Mouse (Mus musculus): ENCODE measurements around the gene Tmco5. TPM values are rescaled to one million over a fixed set of nuclear protein-coding genes. Genes with fewer than 3 reads are reported as not detected.
"Not testable (repeated sequence)": the region's sequence is repeated elsewhere in the genome, so short reads cannot be mapped to it uniquely, and the experiment has no call there.

The Tmco5 gene
- polyA plus RNA-seq, 1 experiment from 2014 or later: not detected

GRCm38 (mm10) chr2:116925230-116925629 lies 46.7 kb downstream of the Tmco5 start:
- WGBS: 74% methylated on average over 5 of the region's 5 CpGs
- Histone ChIP-seq H3K4me3 (replicated peaks) (no peak overlapping the region), H3K4me1 (no peaks in the 10 kb centered on the region), H3K9me3 (replicated peaks) (no peaks in the 10 kb centered on the region), H3K27ac (no peak overlapping the region), H3K9ac (no peak overlapping the region), H3K4me2 (no peak overlapping the region), H3K36me3 (no peaks in the 10 kb centered on the region), H3K27me3 (no peaks in the 10 kb centered on the region)
- no peak for ATAC-seq (replicated peaks; ENCODE audit: low FRiP score)

- Histone ChIP-seq H3K4me1 (peaks cover 15% of the 10 kb centered on the region), H3K27ac (no peak overlapping the region), H3K9me3 (replicated peaks) (no peaks in the 10 kb centered on the region), H3K9ac (no peak overlapping the region), H3K4me3 (replicated peaks) (no peak overlapping the region), H3K4me2 (no peak overlapping the region), H3K36me3 (no peaks in the 10 kb centered on the region), H3K27me3 (no peaks in the 10 kb centered on the region)
- ATAC-seq (replicated peaks; ENCODE audit: low FRiP score): no peak
- 57% methylated on average over 7 of the region's 7 CpGs for WGBS
Measured at GRCm38 (mm10) chr2:116932218-116932617, 53.7 kb downstream of the Tmco5 start.

GRCm38 (mm10) chr2:116934236-116934635 lies 55.7 kb downstream of the Tmco5 start:
- not testable (repeated sequence) for H3K4me2 ChIP-seq; H3K36me3 ChIP-seq; H3K9ac ChIP-seq; H3K27me3 ChIP-seq; H3K9me3 ChIP-seq (replicated peaks); H3K4me3 ChIP-seq (replicated peaks); ATAC-seq (replicated peaks; ENCODE audit: low FRiP score)
- peak overlapping the region; percentile 41; the same call in 1 of the 2 replicates for H3K27ac ChIP-seq
- H3K4me1 ChIP-seq: peaks cover 15% of the 10 kb centered on the region
- 100% methylated on average over 1 of the region's 1 CpGs for WGBS

DNA sequence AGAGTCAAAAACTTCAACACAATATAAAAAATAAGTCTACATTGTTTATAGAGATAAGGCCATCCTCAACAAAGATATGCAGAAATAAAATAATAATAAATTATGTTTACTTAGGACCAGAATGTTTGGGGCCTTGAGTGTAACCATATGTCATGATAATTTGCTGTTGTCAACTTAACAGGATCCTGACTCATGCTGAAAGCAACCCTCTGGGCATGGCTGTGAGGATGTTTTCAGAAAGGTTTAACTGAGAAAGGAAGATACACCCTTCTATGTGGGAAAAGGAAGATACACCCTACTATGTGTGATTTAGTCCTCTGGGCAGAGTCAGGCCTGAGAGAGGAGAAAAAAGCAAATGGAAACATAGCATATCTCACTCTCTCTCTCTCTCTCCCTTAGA lies 56.3 kb downstream of the Tmco5 start:
- no peak for ATAC-seq (replicated peaks; ENCODE audit: low FRiP score)
- Histone ChIP-seq H3K27ac (peak overlapping the region; percentile 56; the same call in 1 of the 2 replicates), H3K36me3 (no peaks in the 10 kb centered on the region), H3K27me3 (no peaks in the 10 kb centered on the region), H3K4me3 (replicated peaks) (no peak overlapping the region), H3K9ac (no peak overlapping the region), H3K9me3 (replicated peaks) (no peaks in the 10 kb centered on the region), H3K4me1 (peaks cover 15% of the 10 kb centered on the region), H3K4me2 (no peak overlapping the region)

DNA sequence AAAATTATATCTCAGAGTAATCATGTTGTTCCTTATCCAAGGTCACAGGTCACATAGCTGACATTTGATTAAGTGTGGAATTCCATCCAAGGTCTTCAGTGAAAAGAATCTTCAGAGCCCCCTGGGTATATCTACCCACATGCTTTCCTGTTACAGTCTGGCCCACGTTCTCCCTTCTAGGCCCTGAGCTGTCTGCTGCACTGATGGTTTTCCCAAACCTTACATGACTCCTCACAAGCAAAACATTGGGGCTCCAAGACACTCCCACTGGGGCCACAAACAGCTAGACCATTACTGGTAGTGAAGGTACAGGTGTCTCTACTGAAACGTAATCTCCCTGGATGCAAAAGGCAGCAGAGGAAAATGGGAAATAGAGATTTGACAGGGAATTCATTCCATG lies 57.9 kb downstream of the Tmco5 start:
- Histone ChIP-seq H3K27ac (no peak overlapping the region), H3K36me3 (no peaks in the 10 kb centered on the region), H3K27me3 (no peaks in the 10 kb centered on the region), H3K4me3 (replicated peaks) (no peak overlapping the region), H3K9me3 (replicated peaks) (no peaks in the 10 kb centered on the region), H3K4me2 (no peak overlapping the region), H3K9ac (no peak overlapping the region), H3K4me1 (peaks cover 15% of the 10 kb centered on the region)
- WGBS: 54% methylated on average over 2 of the region's 2 CpGs
- ATAC-seq (replicated peaks; ENCODE audit: low FRiP score): no peak

DNA sequence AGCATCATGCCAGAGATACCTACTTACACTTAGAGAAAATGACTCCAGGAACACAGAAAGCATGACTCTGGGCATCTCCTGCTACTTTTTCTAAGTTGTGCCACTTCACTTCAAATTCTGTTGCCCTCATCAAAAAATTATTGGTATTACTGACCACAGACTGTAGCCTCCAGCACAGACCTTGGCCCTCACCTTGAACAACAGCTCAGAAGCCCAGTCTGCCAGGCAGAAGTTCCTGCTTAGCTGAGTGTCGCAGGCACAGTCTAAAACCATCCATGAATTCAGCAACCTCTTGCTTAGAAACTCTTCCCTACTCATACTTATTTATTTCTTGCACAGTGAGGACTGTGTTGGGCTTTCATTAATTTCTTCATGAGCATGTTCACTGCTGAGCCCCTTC lies 58.7 kb downstream of the Tmco5 start:
- no peak overlapping the region for H3K9ac ChIP-seq
- no peaks in the 10 kb centered on the region for H3K27me3 ChIP-seq
- H3K36me3 ChIP-seq: no peaks in the 10 kb centered on the region
- H3K4me2 ChIP-seq: no peak overlapping the region
- H3K4me1 ChIP-seq: peaks cover 16% of the 10 kb centered on the region
- ATAC-seq (replicated peaks; ENCODE audit: low FRiP score): no peak
- H3K27ac ChIP-seq: no peak overlapping the region
- WGBS: 94% methylated on average over 1 of the region's 1 CpGs
- no peak overlapping the region for H3K4me3 ChIP-seq (replicated peaks)
- H3K9me3 ChIP-seq (replicated peaks): no peaks in the 10 kb centered on the region

DNA sequence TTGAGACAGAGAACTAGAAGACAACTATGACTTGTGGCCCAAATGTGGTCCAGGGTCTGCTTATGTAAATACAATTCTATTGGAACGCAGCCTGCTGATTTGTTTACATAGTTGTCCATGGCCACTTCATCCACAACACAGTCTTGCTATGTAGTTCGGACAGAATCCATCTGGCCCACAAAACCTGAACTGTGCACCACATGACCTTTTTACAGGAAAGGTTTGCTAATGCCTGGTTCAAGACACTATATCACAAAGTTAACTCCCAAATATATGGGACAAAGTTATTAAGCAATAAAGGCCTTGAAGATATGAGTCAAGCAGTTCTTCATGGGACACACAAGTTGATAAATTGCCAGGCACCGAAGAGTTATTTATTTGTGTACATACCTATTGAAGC lies 63.3 kb downstream of the Tmco5 start:
- H3K36me3 ChIP-seq: no peaks in the 10 kb centered on the region
- H3K4me1 ChIP-seq: peaks cover 7% of the 10 kb centered on the region
- 64% methylated on average over 3 of the region's 3 CpGs for WGBS
- peak overlapping the region; percentile 79 for H3K27ac ChIP-seq
- H3K27me3 ChIP-seq: no peaks in the 10 kb centered on the region
- ATAC-seq (replicated peaks; ENCODE audit: low FRiP score): 0 out of 2 replicates have a peak, but pooled peaks have one; percentile 54
- no peak overlapping the region for H3K4me2 ChIP-seq
- no peak overlapping the region for H3K4me3 ChIP-seq (replicated peaks)
- H3K9me3 ChIP-seq (replicated peaks): no peaks in the 10 kb centered on the region
- H3K9ac ChIP-seq: no peak overlapping the region

Other genes starting within 250 kb of the Tmco5 start
- 12.1 and 15.0 TPM in 2 replicates for gene Spred1, start 242.7 kb downstream of the Tmco5 start, polyA plus RNA-seq (2015; fragmentation: Nextera tagmentation; extraction: Ambion mirVana)

Data from kidney, embryonic 15.5 days (tissue).